Mouse (Mus musculus) hindbrain, embryonic 15.5 days (tissue): ENCODE data around the gene Creb3l4. TPM values are rescaled to one million over a fixed set of nuclear protein-coding genes. Genes with fewer than 3 reads are reported as not detected.
A peak's percentile ranks its signal among the peaks of the same experiment; 100 is the strongest.
"Not testable (repeated sequence)": the region's sequence is repeated elsewhere in the genome, so short reads cannot be mapped to it uniquely, and the experiment has no call there.

ENCODE experiments used
- ATAC-seq: fragments of 200-750 bp; cut with Nextera tagmentation; 2 replicates; pipeline ENCODE4 v1.8.0; 2017; ENCODE audit warnings: low read depth, moderate number of reproducible peaks, moderate TSS enrichment; ENCODE audit not compliant: low FRiP score
- H3K27ac ChIP-seq: fragments of 300-500 bp; sonication (generic); replicated peaks from 2 replicates; pipeline ENCODE4 v1.5.1; 2015; ENCODE audit warnings: mild to moderate bottlenecking, inconsistent platforms
- H3K27me3 ChIP-seq: fragments of 300-500 bp; sonication (generic); 2 replicates; pipeline ENCODE4 v1.6.1; 2015; ENCODE audit warnings: control low read depth, inconsistent platforms
- H3K36me3 ChIP-seq: fragments of 300-500 bp; sonication (generic); 2 replicates; pipeline ENCODE4 v1.6.1; 2015; ENCODE audit warnings: control low read depth, inconsistent platforms
- H3K4me1 ChIP-seq: fragments of 300-500 bp; sonication (generic); replicated peaks from 2 replicates; pipeline ENCODE4 v1.6.1; 2015; ENCODE audit warnings: control low read depth, inconsistent platforms
- H3K4me2 ChIP-seq: fragments of 300-500 bp; sonication (generic); 2 replicates; pipeline ENCODE4 v1.6.1; 2015; ENCODE audit warnings: moderate library complexity, mild to moderate bottlenecking, inconsistent platforms
- H3K4me3 ChIP-seq: fragments of 300-500 bp; sonication (generic); 2 replicates; pipeline ENCODE4 v1.5.1; 2015; ENCODE audit warnings: mild to moderate bottlenecking, inconsistent platforms
- H3K9ac ChIP-seq: fragments of 300-500 bp; sonication (generic); 2 replicates; pipeline ENCODE4 v1.6.1; 2015; ENCODE audit warnings: inconsistent platforms
- H3K9me3 ChIP-seq: fragments of 300-500 bp; sonication (generic); 2 replicates; pipeline ENCODE4 v1.6.1; 2016; ENCODE audit warnings: control low read depth, inconsistent platforms
- WGBS: fragments of 180-500 bp; shearing (Covaris S2); methylation state at CpG from one replicate; pipeline ENCODE4 v1.1.7; 2015; 5-methylcytosine and 5-hydroxymethylcytosine counted together
- polyA plus RNA-seq: library from polyadenylated mRNA; unstranded; fragments of >200 nt; fragmentation: Nextera tagmentation; extraction: Ambion mirVana; gene quantifications from 2 replicates; pipeline ENCODE4 v1.2.1, GENCODE M21; 2015

Creb3l4 gene
- polyA plus RNA-seq, 1 experiment from 2014 or later = 3.1 TPM

GRCm38 (mm10) chr3:90258521-90258920, 15.2 kb upstream of the Creb3l4 start:
- H3K4me2 ChIP-seq = no peak overlapping the region
- H3K4me3 ChIP-seq = no peak overlapping the region
- WGBS = 96% methylated on average over 4 of the region's 4 CpGs
- H3K9me3 ChIP-seq = no peaks in the 10 kb centered on the region
- H3K9ac ChIP-seq = no peak overlapping the region
- peaks cover 21% of the 10 kb centered on the region for H3K4me1 ChIP-seq
- no peak overlapping the region for H3K27ac ChIP-seq
- H3K36me3 ChIP-seq = peaks cover 66% of the 10 kb centered on the region
- ATAC-seq = no peak
- H3K27me3 ChIP-seq = no peaks in the 10 kb centered on the region

GRCm38 (mm10) chr3:90256731-90257530, 13.6 kb upstream of the Creb3l4 start:
- Histone ChIP-seq H3K9ac (no peak overlapping the region), H3K4me1 (peaks cover 24% of the 10 kb centered on the region), H3K27ac (no peak overlapping the region), H3K4me3 (no peak overlapping the region), H3K36me3 (peaks cover 50% of the 10 kb centered on the region), H3K27me3 (no peaks in the 10 kb centered on the region), H3K9me3 (no peaks in the 10 kb centered on the region), H3K4me2 (no peak overlapping the region)
- 89% methylated on average over 19 of the region's 19 CpGs for WGBS
- no peak for ATAC-seq

- ATAC-seq = no peak
- peak overlapping the region; percentile 89; the same call in 1 of the 2 replicates for H3K4me2 ChIP-seq
- peak overlapping the region; percentile 87; the same call in 1 of the 2 replicates for H3K9ac ChIP-seq
- peaks cover 47% of the 10 kb centered on the region for H3K36me3 ChIP-seq
- no peaks in the 10 kb centered on the region for H3K9me3 ChIP-seq
- no peak overlapping the region for H3K27ac ChIP-seq
- H3K4me3 ChIP-seq = no peak overlapping the region; the same call in 1 of the 2 replicates
- H3K27me3 ChIP-seq = no peaks in the 10 kb centered on the region
- WGBS = 93% methylated on average over 14 of the region's 14 CpGs
- peaks cover 24% of the 10 kb centered on the region for H3K4me1 ChIP-seq
Observed at GRCm38 (mm10) chr3:90255784-90256353, 12.6 kb upstream of the Creb3l4 start.

GRCm38 (mm10) chr3:90255194-90255565, 11.9 kb upstream of the Creb3l4 start:
- Histone ChIP-seq H3K36me3 (peaks cover 44% of the 10 kb centered on the region), H3K4me2 (peak overlapping the region; percentile 89), H3K9ac (peak overlapping the region; percentile 87), H3K4me1 (peaks cover 24% of the 10 kb centered on the region), H3K4me3 (peak overlapping the region; percentile 85), H3K9me3 (no peaks in the 10 kb centered on the region), H3K27ac (0 out of 2 replicates have a peak overlapping the region, but pooled peaks have one; percentile 88), H3K27me3 (no peaks in the 10 kb centered on the region)
- no peak for ATAC-seq
- WGBS = 20% methylated on average over 2 of the region's 2 CpGs

- peak overlapping the region; percentile 87 for H3K9ac ChIP-seq
- H3K27me3 ChIP-seq = no peaks in the 10 kb centered on the region
- H3K36me3 ChIP-seq = peaks cover 39% of the 10 kb centered on the region
- peak overlapping the region; percentile 88 for H3K27ac ChIP-seq
- peaks cover 25% of the 10 kb centered on the region for H3K4me1 ChIP-seq
- peak; percentile 59; the same call in 1 of the 2 replicates for ATAC-seq
- WGBS = under 1% methylated on average over 41 of the region's 41 CpGs
- H3K9me3 ChIP-seq = no peaks in the 10 kb centered on the region
- H3K4me3 ChIP-seq = peak overlapping the region; percentile 85
- H3K4me2 ChIP-seq = peak overlapping the region; percentile 89
Observed at GRCm38 (mm10) chr3:90254419-90255193, 11.3 kb upstream of the Creb3l4 start.

DNA sequence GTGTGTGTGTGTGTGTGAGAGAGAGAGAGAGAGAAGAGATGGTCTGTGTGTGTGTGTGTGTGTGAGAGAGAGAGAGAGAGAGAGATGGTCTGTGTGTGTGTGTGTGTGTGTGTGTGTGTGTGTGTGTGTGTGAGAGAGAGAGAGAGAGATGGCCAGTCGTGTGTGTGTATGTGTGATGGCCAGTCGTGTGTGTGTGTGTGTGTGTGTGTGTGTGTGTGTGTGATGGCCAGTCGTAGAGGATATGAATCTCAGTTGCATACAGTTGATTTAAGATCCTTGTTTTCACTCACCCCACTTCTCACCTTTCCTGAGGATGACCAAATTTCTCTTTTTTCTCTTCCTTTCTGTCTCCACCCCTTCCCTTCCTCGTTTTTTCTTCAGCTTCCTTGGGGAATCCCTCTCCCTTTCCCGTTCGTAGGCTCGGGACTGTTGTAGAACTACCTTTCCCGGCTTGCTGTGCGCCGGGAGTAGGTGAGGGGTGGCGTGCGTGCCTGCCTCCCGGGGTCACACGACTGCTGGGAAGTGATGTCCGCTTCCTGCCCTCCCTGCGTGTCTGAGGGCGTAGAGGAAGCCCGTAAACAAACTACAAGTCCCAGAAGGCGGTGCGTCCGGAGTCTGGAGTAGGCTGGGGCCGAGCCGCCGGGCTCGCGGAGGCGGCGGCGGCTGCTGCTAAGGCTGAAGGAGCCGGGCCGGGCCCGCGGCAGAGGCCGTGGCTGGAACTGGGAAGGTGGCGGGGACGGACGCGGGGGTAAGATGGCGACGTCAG, 10.5 kb upstream of the Creb3l4 start, which contains the start of gene Crtc2:
Crtc2 (plus strand) TSS at position 511 of the 766 bp plus-strand sequence.
- H3K9ac ChIP-seq = peak within 1 kb of the TSS; percentile 87
- H3K4me2 ChIP-seq = peak within 1 kb of the TSS; percentile 89
- peaks cover 31% of the 10 kb centered on the region for H3K4me1 ChIP-seq
- no peaks in the 10 kb centered on the region for H3K9me3 ChIP-seq
- peak within 1 kb of the TSS; percentile 88 for H3K27ac ChIP-seq
- under 1% methylated on average over 39 of the region's 40 CpGs for WGBS
- peak; percentile 97 for ATAC-seq
- peaks cover 31% of the 10 kb centered on the region for H3K36me3 ChIP-seq
- H3K27me3 ChIP-seq = no peaks in the 10 kb centered on the region
- H3K4me3 ChIP-seq = peak within 1 kb of the TSS; percentile 85

- Histone ChIP-seq H3K36me3 (peaks cover 25% of the 10 kb centered on the region), H3K4me1 (peaks cover 36% of the 10 kb centered on the region), H3K4me2 (peak overlapping the region; percentile 89), H3K4me3 (peak overlapping the region; percentile 85; the same call in 1 of the 2 replicates)
- H3K9ac ChIP-seq, H3K27me3 ChIP-seq, H3K9me3 ChIP-seq, H3K27ac ChIP-seq: not testable (repeated sequence)
- 79% methylated on average over 1 of the region's 1 CpGs for WGBS
- ATAC-seq = peak; percentile 2; the same call in 1 of the 2 replicates
Observed at GRCm38 (mm10) chr3:90253174-90253573, 9.9 kb upstream of the Creb3l4 start.

- H3K27me3 ChIP-seq, H3K4me3 ChIP-seq, H3K4me2 ChIP-seq, ATAC-seq, H3K27ac ChIP-seq, H3K9ac ChIP-seq, H3K9me3 ChIP-seq: not testable (repeated sequence)
- Histone ChIP-seq H3K4me1 (peaks cover 38% of the 10 kb centered on the region), H3K36me3 (peaks cover 20% of the 10 kb centered on the region)
- whole genome bisulfite sequencing = 100% methylated on average over 2 of the region's 2 CpGs
Observed at GRCm38 (mm10) chr3:90252659-90253058, 9.3 kb upstream of the Creb3l4 start.

- not testable (repeated sequence) for H3K9me3 ChIP-seq, H3K9ac ChIP-seq, H3K27me3 ChIP-seq, H3K27ac ChIP-seq, ATAC-seq, H3K4me2 ChIP-seq, H3K4me3 ChIP-seq
- 96% methylated on average over 10 of the region's 12 CpGs for WGBS
- Histone ChIP-seq H3K36me3 (peaks cover 12% of the 10 kb centered on the region), H3K4me1 (peaks cover 40% of the 10 kb centered on the region)
Observed at GRCm38 (mm10) chr3:90251731-90252226, 8.5 kb upstream of the Creb3l4 start.

GRCm38 (mm10) chr3:90250791-90251190, 7.5 kb upstream of the Creb3l4 start:
- no peak overlapping the region for H3K4me2 ChIP-seq
- WGBS = 88% methylated on average over 6 of the region's 6 CpGs
- no peak overlapping the region for H3K9ac ChIP-seq
- H3K4me3 ChIP-seq = no peak overlapping the region
- H3K27me3 ChIP-seq = no peaks in the 10 kb centered on the region
- no peaks in the 10 kb centered on the region for H3K9me3 ChIP-seq
- H3K4me1 ChIP-seq = peaks cover 30% of the 10 kb centered on the region
- no peak for ATAC-seq
- no peak overlapping the region for H3K27ac ChIP-seq
- H3K36me3 ChIP-seq = peaks cover 12% of the 10 kb centered on the region

DNA sequence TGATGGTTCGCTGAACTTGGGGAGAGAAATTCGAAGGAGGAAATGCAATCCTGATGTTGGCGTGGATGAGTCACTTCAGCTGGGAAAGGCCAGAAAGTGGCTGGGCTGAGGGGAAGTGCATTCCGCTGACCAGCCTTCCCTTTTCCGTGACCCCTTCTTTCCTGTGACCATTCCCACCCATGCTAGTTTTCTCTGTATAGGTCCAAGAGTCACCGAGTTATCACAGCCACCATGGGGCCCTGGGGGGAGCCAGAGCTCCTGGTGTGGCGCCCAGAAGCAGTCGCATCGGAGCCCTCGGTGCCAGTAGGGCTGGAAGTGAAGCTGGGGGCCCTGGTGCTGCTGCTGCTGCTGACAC, 5.4 kb upstream of the Creb3l4 start:
- H3K9me3 ChIP-seq = no peaks in the 10 kb centered on the region
- peaks cover 12% of the 10 kb centered on the region for H3K36me3 ChIP-seq
- H3K27ac ChIP-seq = peak overlapping the region; percentile 84
- WGBS = 11% methylated on average over 10 of the region's 10 CpGs
- ATAC-seq = no peak
- no peaks in the 10 kb centered on the region for H3K27me3 ChIP-seq
- peak overlapping the region; percentile 81 for H3K4me3 ChIP-seq
- peaks cover 21% of the 10 kb centered on the region for H3K4me1 ChIP-seq
- peak overlapping the region; percentile 82 for H3K9ac ChIP-seq
- peak overlapping the region; percentile 72 for H3K4me2 ChIP-seq
